Mouse (Mus musculus): ENCODE measurements around the gene G6pc. TPM values are rescaled to one million over a fixed set of nuclear protein-coding genes. Genes with fewer than 3 reads are reported as not detected.

The G6pc gene
- total RNA-seq, 2 experiments from 2014 or later = not detected

- peak; percentile 96 to 98 for DNase-seq (ENCODE audit: low spot score in 2 of 2)
- intact Hi-C loops (cut with DNase I) = no loop called here
These were observed 57.8 kb downstream of the G6pc start, which contains the start of the genes Rundc1 and Ptges3l for GRCm38 (mm10) chr11:101424925-101425813. Gene Rundc1, plus strand, starts transcription at chr11:101425085. Gene Ptges3l, minus strand, starts transcription at chr11:101425333.

GRCm38 (mm10) chr11:101426165-101426564 lies 58.8 kb downstream of the G6pc start:
- no peak for DNase-seq (ENCODE audit: low spot score in 2 of 2)
- intact Hi-C loops (cut with DNase I) = no loop called here

Small RNA genes lying within 50 kb of the gene (microRNA-seq; reads per million reads assigned to microRNA genes)
- gene Gm25593 (not detected), gene Mir6929 (1.0 reads per million)

Other genes starting within 250 kb of the G6pc start
- 10 to 100 TPM; 53.8 to 58.0 TPM for gene Retreg3, start 247.7 kb upstream of the G6pc start, total RNA-seq (2021)
- gene Tubg1, start 247.6 kb upstream of the G6pc start, total RNA-seq (2021) = 10 to 100 TPM; 45.7 to 49.2 TPM
- gene Tubg2, start 211.7 kb upstream of the G6pc start, total RNA-seq (2021) = 10 to 100 TPM; 49.7 to 62.4 TPM
- 100 to 1,000 TPM; 167 to 172 TPM for gene Cntnap1, start 197.0 kb upstream of the G6pc start, total RNA-seq (2021)
- 10 to 100 TPM; 12.3 TPM for gene Plekhh3, start 196.2 kb upstream of the G6pc start, total RNA-seq (2021)
- under 1 TPM in 1 of 2 experiments, not detected in 1; 0.37 TPM for gene Ccr10, start 192.1 kb upstream of the G6pc start, total RNA-seq (2021)
- 10 to 100 TPM; 47.8 to 52.1 TPM for gene Ezh1, start 141.1 kb upstream of the G6pc start, total RNA-seq (2021)
- gene Ramp2, start 121.5 kb upstream of the G6pc start, total RNA-seq (2021) = 10 to 100 TPM; 33.2 to 39.4 TPM
- gene Vps25, start 113.9 kb upstream of the G6pc start, total RNA-seq (2021) = 10 to 100 TPM; 62.0 to 63.0 TPM
- gene Wnk4, start 107.0 kb upstream of the G6pc start, total RNA-seq (2021) = 1 to 10 TPM; 4.3 to 8.4 TPM
- gene Cntd1, start 88.5 kb upstream of the G6pc start, total RNA-seq (2021) = under 1 TPM; 0.42 to 0.84 TPM
- 100 to 1,000 TPM in 1 of 2 experiments, 10 to 100 TPM in 1; 97.7 to 112 TPM for gene Coa3, start 88.4 kb upstream of the G6pc start, total RNA-seq (2021)
- 100 to 1,000 TPM; 206 to 237 TPM for gene Becn1, start 65.3 kb upstream of the G6pc start, total RNA-seq (2021)
- gene Psme3, start 51.3 kb upstream of the G6pc start, total RNA-seq (2021) = 100 to 1,000 TPM; 114 to 133 TPM
- 1 to 10 TPM; 4.4 to 7.2 TPM for gene Aoc2, start 42.5 kb upstream of the G6pc start, total RNA-seq (2021)
- under 1 TPM; 0.76 to 0.79 TPM for gene Aoc3, start 37.0 kb upstream of the G6pc start, total RNA-seq (2021)
- gene Aarsd1, start 50.1 kb downstream of the G6pc start, total RNA-seq (2021) = 10 to 100 TPM; 42.1 to 45.6 TPM
- gene Gm27029, start 57.2 kb downstream of the G6pc start, total RNA-seq (2021) = 1 to 10 TPM; 5.5 to 7.6 TPM
- gene Rundc1, start 57.5 kb downstream of the G6pc start, total RNA-seq (2021) = 10 to 100 TPM; 32.7 to 40.6 TPM
- gene Ptges3l, start 57.8 kb downstream of the G6pc start, total RNA-seq (2021) = 1 to 10 TPM; 3.3 to 4.7 TPM
- gene Rpl27, start 74.7 kb downstream of the G6pc start, total RNA-seq (2021) = 10 to 100 TPM; 32.6 to 46.9 TPM
- 1 to 10 TPM; 3.2 to 3.4 TPM for gene Ifi35, start 80.8 kb downstream of the G6pc start, total RNA-seq (2021)
- gene Rnd2, start 97.4 kb downstream of the G6pc start, total RNA-seq (2021) = 100 to 1,000 TPM; 139 to 164 TPM
- gene Vat1, start 98.7 kb downstream of the G6pc start, total RNA-seq (2021) = 10 to 100 TPM; 33.9 to 36.1 TPM
- 1 to 10 TPM in 1 of 2 experiments, under 1 TPM in 1; 0.96 to 1.0 TPM for gene Brca1, start 184.4 kb downstream of the G6pc start, total RNA-seq (2021)
- gene Nbr1, start 184.6 kb downstream of the G6pc start, total RNA-seq (2021) = 100 to 1,000 TPM; 131 to 145 TPM
- 1 to 10 TPM; 1.2 to 1.6 TPM for gene Tmem106a, start 214.7 kb downstream of the G6pc start, total RNA-seq (2021)
- not detected for gene Gm11634, start 231.7 kb downstream of the G6pc start, total RNA-seq (2021)

Measured in left cerebral cortex, postnatal 36 days (tissue).